In genomic region chr17:80728062-80728858, GRCm38 (mm10) we compare ENCODE assay signal across 9 mouse cellular contexts. TPM values are rescaled to one million over a fixed set of nuclear protein-coding genes. Genes with fewer than 3 reads are reported as not detected.
DNase-seq lines count a peak whose midpoint lies in the region; ATAC-seq lines count a peak whose summit lies in the region.
"Had no signal": no experiment of that assay in that cellular context is flagged by ENCODE, and none has a peak within 500 bp of the region (broad histone marks: within the 10 kb centered on the region; RNA-seq: fewer than 3 reads in every experiment).

TSS of gene Map4k3 (minus strand) at chr17:80728485.

- ATAC-seq in embryonic facial prominence, embryonic 15.5 days (ENCODE audit: insufficient number of reproducible peaks, low FRiP score, low TSS enrichment, low read depth), result peak; percentile 95
- ATAC-seq in heart, embryonic 11.5 days (replicated peaks; ENCODE audit: insufficient number of reproducible peaks, low FRiP score, low TSS enrichment), result peak; percentile 91
- peak; percentile 94 for ATAC-seq in kidney, embryonic 16.5 days (ENCODE audit: low FRiP score, low TSS enrichment)
- peak; percentile 90 for ATAC-seq in liver, embryonic 11.5 days (replicated peaks; ENCODE audit: low FRiP score)

- H3K9me3 ChIP-seq in embryonic facial prominence, embryonic 15.5 days (replicated peaks), result no peaks in the 10 kb centered on the region
- H3K9me3 ChIP-seq in heart, embryonic 11.5 days (replicated peaks; ENCODE audit: control insufficient read depth, low read length), result no peaks in the 10 kb centered on the region
- no peaks in the 10 kb centered on the region for H3K9me3 ChIP-seq in kidney, embryonic 16.5 days (ENCODE audit: low read length)
- H3K9me3 ChIP-seq in liver, embryonic 11.5 days (ENCODE audit: control insufficient read depth, low read length), result no peaks in the 10 kb centered on the region

- no peaks in the 10 kb centered on the region for H3K27me3 ChIP-seq in embryonic facial prominence, embryonic 15.5 days
- no peaks in the 10 kb centered on the region for H3K27me3 ChIP-seq in heart, embryonic 11.5 days (ENCODE audit: control insufficient read depth, insufficient read depth, low read length)
- no peaks in the 10 kb centered on the region for H3K27me3 ChIP-seq in kidney, embryonic 16.5 days (ENCODE audit: insufficient read depth, low read length)
- no peaks in the 10 kb centered on the region for H3K27me3 ChIP-seq in liver, embryonic 11.5 days (replicated peaks; ENCODE audit: control insufficient read depth, insufficient read depth, low read length)
- H3K27me3 ChIP-seq in splenic B cell, adult 2 months (ENCODE audit: control insufficient read depth, insufficient read depth, low read length, poor library complexity, severe bottlenecking), result no peaks in the 10 kb centered on the region

- H3K4me3 ChIP-seq in embryonic facial prominence, embryonic 15.5 days (replicated peaks), result peak within 1 kb of the TSS; percentile 95
- H3K4me3 ChIP-seq in heart, embryonic 11.5 days (ENCODE audit: low read depth, low read length), result peak within 1 kb of the TSS; percentile 75
- peak within 1 kb of the TSS; percentile 96 for H3K4me3 ChIP-seq in kidney, embryonic 16.5 days (ENCODE audit: low read length)
- H3K4me3 ChIP-seq in liver, embryonic 11.5 days (ENCODE audit: low read depth, low read length), result peak within 1 kb of the TSS; percentile 88

- H3K4me2 ChIP-seq in embryonic facial prominence, embryonic 15.5 days (replicated peaks), result peak within 1 kb of the TSS; percentile 69
- peak within 1 kb of the TSS; percentile 85 for H3K4me2 ChIP-seq in heart, embryonic 11.5 days
- H3K4me2 ChIP-seq in kidney, embryonic 16.5 days (replicated peaks; ENCODE audit: low read depth, low read length), result peak within 1 kb of the TSS; percentile 87
- peak within 1 kb of the TSS; percentile 92 for H3K4me2 ChIP-seq in liver, embryonic 11.5 days

- 1% methylated on average over 61 of the region's 64 CpGs for WGBS in embryonic facial prominence, embryonic 15.5 days
- WGBS in heart, embryonic 11.5 days (ENCODE audit: insufficient replicate concordance), result under 1% methylated on average over 52 of the region's 64 CpGs
- under 1% methylated on average over 46 of the region's 64 CpGs for WGBS in kidney, embryonic 16.5 days
- 1% methylated on average over 46 of the region's 64 CpGs for WGBS in liver, embryonic 11.5 days

- H3K27ac ChIP-seq in embryonic facial prominence, embryonic 15.5 days (replicated peaks), result peak within 1 kb of the TSS; percentile 95
- H3K27ac ChIP-seq in heart, embryonic 11.5 days (ENCODE audit: low read depth, low read length), result peak within 1 kb of the TSS; percentile 98
- peak within 1 kb of the TSS; percentile 98 for H3K27ac ChIP-seq in kidney, embryonic 16.5 days (ENCODE audit: low read length)
- peak within 1 kb of the TSS; percentile 86 for H3K27ac ChIP-seq in liver, embryonic 11.5 days (ENCODE audit: low read depth, low read length)

- peak within 1 kb of the TSS; percentile 94 for H3K9ac ChIP-seq in embryonic facial prominence, embryonic 15.5 days
- peak within 1 kb of the TSS; percentile 88 for H3K9ac ChIP-seq in heart, embryonic 11.5 days (ENCODE audit: low read depth, low read length)
- H3K9ac ChIP-seq in kidney, embryonic 16.5 days (replicated peaks; ENCODE audit: low read length), result peak within 1 kb of the TSS; percentile 97
- peak within 1 kb of the TSS; percentile 86 for H3K9ac ChIP-seq in liver, embryonic 11.5 days (ENCODE audit: low read depth, low read length)

- no peaks in the 10 kb centered on the region for H3K36me3 ChIP-seq in embryonic facial prominence, embryonic 15.5 days
- H3K36me3 ChIP-seq in heart, embryonic 11.5 days (ENCODE audit: control insufficient read depth, insufficient read depth, low read length), result no peaks in the 10 kb centered on the region
- no peaks in the 10 kb centered on the region for H3K36me3 ChIP-seq in kidney, embryonic 16.5 days (ENCODE audit: insufficient read depth, low read length)
- no peaks in the 10 kb centered on the region for H3K36me3 ChIP-seq in liver, embryonic 11.5 days (ENCODE audit: control insufficient read depth, insufficient read depth, low read length)
- no peaks in the 10 kb centered on the region for H3K36me3 ChIP-seq in splenic B cell, adult 2 months (ENCODE audit: control insufficient read depth, insufficient read depth, low read length, poor library complexity, severe bottlenecking)
- H3K36me3 ChIP-seq: G1E had no signal

- peak; percentile 71 for DNase-seq in 3134 (ENCODE audit: extremely low read depth, insufficient read length, low spot score)
- DNase-seq in adrenal gland, postnatal 25 days, result peak; percentile 90
- DNase-seq in liver, embryonic 11.5 days (ENCODE audit: low spot score), result peak; percentile 84
- DNase-seq in naive thymus-derived CD4-positive, alpha-beta T cell, adult 2 months (ENCODE audit: low read depth), result peak; percentile 72
- DNase-seq in splenic B cell, adult 2 months (ENCODE audit: low read depth, low spot score), result peak; percentile 63

- peaks cover 32% of the 10 kb centered on the region for H3K4me1 ChIP-seq in embryonic facial prominence, embryonic 15.5 days
- peaks cover 28% of the 10 kb centered on the region for H3K4me1 ChIP-seq in heart, embryonic 11.5 days (ENCODE audit: control insufficient read depth, insufficient read depth, low read length)
- H3K4me1 ChIP-seq in kidney, embryonic 16.5 days (ENCODE audit: insufficient read depth, low read length), result peaks cover 18% of the 10 kb centered on the region
- peaks cover 8% of the 10 kb centered on the region for H3K4me1 ChIP-seq in liver, embryonic 11.5 days (replicated peaks; ENCODE audit: control insufficient read depth, insufficient read depth, low read length)

RNA-seq across cellular contexts. Expression of gene Map4k3, which starts in this region (rescaled TPM):
- total RNA-seq in adrenal gland, postnatal 25 days (2021), result 41.9 and 47.6 TPM in 2 replicates
- 23.6 and 23.9 TPM in 2 replicates for polyA plus RNA-seq in embryonic facial prominence, embryonic 15.5 days (2015; fragmentation: Nextera tagmentation; extraction: Ambion mirVana)
- 20.4 and 22.0 TPM in 2 replicates for polyA plus RNA-seq in heart, embryonic 11.5 days (2014; fragmentation: Nextera tagmentation; extraction: Ambion mirVana)
- polyA plus RNA-seq in kidney, embryonic 16.5 days (2015; fragmentation: Nextera tagmentation; extraction: Ambion mirVana), result 22.8 and 23.4 TPM in 2 replicates
- polyA plus RNA-seq in liver, embryonic 11.5 days (2014; fragmentation: Nextera tagmentation; extraction: Ambion mirVana), result 9.9 TPM in 2 replicates
- polyA plus RNA-seq: G1E had no signal

Comparison
In these comparisons a context has a peak if more than half of its experiments do, and no peak if none do; other contexts are left out.
1. Peak in every context shown above with its lines: DNase-seq, ATAC-seq, H3K4me3 ChIP-seq and H3K27ac ChIP-seq.